Comparison of ENCODE assay signal across 17 mouse cellular contexts in genomic region chr3:89432606-89433005, GRCm38 (mm10).
"Had no signal": no experiment of that assay in that cellular context is flagged by ENCODE, and none has a peak within 500 bp of the region (broad histone marks: within the 10 kb centered on the region; RNA-seq: fewer than 3 reads in every experiment).

No protein-coding gene starts in this region.

- H3K27ac ChIP-seq: midbrain, embryonic 10.5 days; midbrain, embryonic 12.5 days; neural tube, embryonic 13.5 days; neural tube, embryonic 15.5 days had no signal

- H3K4me3 ChIP-seq: midbrain, embryonic 10.5 days; midbrain, embryonic 12.5 days; neural tube, embryonic 13.5 days; neural tube, embryonic 15.5 days had no signal

- DNase-seq: lung, embryonic 14.5 days; lung, postnatal 10 days; lung, postnatal 4 days; midbrain, embryonic 14.5 days; retina, postnatal 1 day; right cerebral cortex, adult 18-20 months; right cerebral cortex, postnatal 25 days; right cerebral cortex, postnatal 4 days; spleen, adult 18-20 months; thymus, adult 18-20 months; thymus, postnatal 14 days; thymus, postnatal 36 days had no signal

- H3K9ac ChIP-seq: lung, embryonic 14.5 days; midbrain, embryonic 12.5 days; neural tube, embryonic 13.5 days; neural tube, embryonic 15.5 days had no signal

- H3K9me3 ChIP-seq: midbrain, embryonic 10.5 days; midbrain, embryonic 12.5 days; neural tube, embryonic 13.5 days; neural tube, embryonic 15.5 days had no signal

- ATAC-seq: midbrain, embryonic 16.5 days had no signal

- H3K4me2 ChIP-seq: lung, embryonic 14.5 days; midbrain, embryonic 12.5 days; neural tube, embryonic 13.5 days; neural tube, embryonic 15.5 days had no signal

- H3K27me3 ChIP-seq: midbrain, embryonic 12.5 days; neural tube, embryonic 13.5 days; neural tube, embryonic 15.5 days had no signal
